Mouse (Mus musculus) olfactory bulb, adult 2 months (tissue): Measurements from ENCODE around the gene Fam222a.

Experiments used
- CTCF ChIP-seq: fragments of 200-500 bp; IDR thresholded peaks from 2 replicates; pipeline ENCODE4 v1.5.1; 2012; ENCODE audit warnings: low read depth, mild to moderate bottlenecking, low read length, moderate library complexity; ENCODE audit not compliant: insufficient read depth
- POLR2A ChIP-seq: fragments of 200-500 bp; IDR thresholded peaks from 2 replicates; pipeline ENCODE4 v1.6.1; 2012; ENCODE audit warnings: mild to moderate bottlenecking, low read depth, low read length, moderate library complexity; ENCODE audit not compliant: insufficient read depth

DNA sequence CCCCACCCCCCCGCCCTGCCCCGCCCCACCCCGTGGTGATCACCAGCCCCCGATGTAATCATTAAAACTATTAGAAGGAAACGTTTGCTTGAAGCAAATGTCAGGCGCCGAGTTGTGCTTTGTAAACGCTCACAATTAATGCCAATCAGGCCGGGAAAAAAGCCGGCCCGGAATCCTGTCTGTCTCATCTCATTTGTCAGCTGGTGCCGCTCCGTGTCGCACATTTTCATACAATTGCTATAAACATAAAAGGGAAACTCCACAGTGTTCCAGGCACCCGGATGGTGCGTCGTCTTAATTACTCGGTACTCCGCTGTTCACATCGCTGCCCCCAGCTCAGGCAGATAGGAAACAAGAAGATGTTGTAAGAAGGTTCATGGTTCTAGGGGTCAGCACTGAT is 10.5 kb downstream of the Fam222a start:
- no peak for TF ChIP-seq CTCF
- TF ChIP-seq POLR2A: no peak
